12 mouse cellular contexts compared by ENCODE assay signal in the genomic region with DNA sequence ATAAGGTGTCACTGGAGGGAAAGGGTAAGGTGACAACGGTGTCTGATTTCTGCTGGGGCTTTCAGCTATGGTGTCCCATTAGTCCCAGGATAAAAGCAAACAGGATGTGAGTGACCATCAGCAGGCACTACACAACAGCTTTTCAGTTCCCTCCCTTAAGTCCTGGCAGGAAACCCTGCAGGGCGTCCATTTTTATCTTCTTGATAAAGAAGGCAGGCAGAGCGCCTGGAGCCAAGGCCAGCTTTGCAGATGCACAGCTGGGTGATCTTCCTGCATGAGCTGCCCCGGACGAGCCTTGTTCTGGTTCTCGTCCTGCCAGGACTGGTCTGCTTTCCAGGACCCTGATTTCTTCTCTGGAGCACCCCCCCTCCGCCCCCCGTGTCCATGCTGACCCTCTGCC. TPM values are rescaled to one million over a fixed set of nuclear protein-coding genes. Genes with fewer than 3 reads are reported as not detected.
DNase-seq lines count a peak whose midpoint lies in the region; ATAC-seq and TF ChIP-seq lines count a peak whose summit lies in the region.
"Had no signal": no experiment of that assay in that cellular context is flagged by ENCODE, and none has a peak within 500 bp of the region (broad histone marks: within the 10 kb centered on the region; RNA-seq: fewer than 3 reads in every experiment).

No protein-coding gene starts in this region.

- TF ChIP-seq EP300 in heart, adult 2 months (IDR thresholded peaks at IDR 0.05; ENCODE audit: insufficient read depth, low read depth, low read length): no peak

- TF ChIP-seq CTCF in heart, adult 2 months (IDR thresholded peaks at IDR 0.05): no peak

- intact Hi-C loops in heart, adult 2 months (cut with DNase I): no loop called here

- no peaks in the 10 kb centered on the region for H3K9me3 ChIP-seq in midbrain, embryonic 11.5 days (ENCODE audit: control insufficient read depth, low read length)
- no peaks in the 10 kb centered on the region for H3K9me3 ChIP-seq in midbrain, embryonic 14.5 days (ENCODE audit: control insufficient read depth, low read length)

- ATAC-seq in midbrain, embryonic 11.5 days (ENCODE audit: low FRiP score): no peak
- ATAC-seq in midbrain, embryonic 14.5 days (ENCODE audit: low FRiP score, low TSS enrichment): no peak
- ATAC-seq: activated CD4-positive, CD25-positive, alpha-beta regulatory T cell, adult 4 months had no signal

- 23% methylated on average over 8 of the region's 8 CpGs for whole genome bisulfite sequencing in heart, adult 2 months
- 31% methylated on average over 8 of the region's 8 CpGs for WGBS in midbrain, embryonic 11.5 days
- WGBS in midbrain, embryonic 14.5 days: 21% methylated on average over 8 of the region's 8 CpGs

- no peaks in the 10 kb centered on the region for H3K36me3 ChIP-seq in heart, adult 2 months (ENCODE audit: control insufficient read depth, insufficient read depth, low read length)
- H3K36me3 ChIP-seq in midbrain, embryonic 11.5 days (ENCODE audit: control insufficient read depth, insufficient read depth, low read length): no peaks in the 10 kb centered on the region
- no peaks in the 10 kb centered on the region for H3K36me3 ChIP-seq in midbrain, embryonic 14.5 days (ENCODE audit: control insufficient read depth, insufficient read depth, low read length)

- H3K27me3 ChIP-seq in heart, adult 2 months (ENCODE audit: control insufficient read depth, insufficient read depth, low read length): no peaks in the 10 kb centered on the region
- H3K27me3 ChIP-seq in midbrain, embryonic 11.5 days (ENCODE audit: control insufficient read depth, insufficient read depth, low read length): no peaks in the 10 kb centered on the region
- H3K27me3 ChIP-seq in midbrain, embryonic 14.5 days (ENCODE audit: control insufficient read depth, insufficient read depth, low read length): no peaks in the 10 kb centered on the region

- H3K9ac ChIP-seq in heart, adult 2 months (ENCODE audit: low read depth, low read length): no peak overlapping the region
- peak overlapping the region; percentile 22; the same call in 1 of the 2 replicates for H3K9ac ChIP-seq in midbrain, embryonic 11.5 days (ENCODE audit: low read length)
- H3K9ac ChIP-seq in midbrain, embryonic 14.5 days (replicated peaks; ENCODE audit: low read length): no peak overlapping the region

- peak; percentile 27 to 41 for DNase-seq in heart, adult 2 months
- no peak for DNase-seq in heart, adult 11 months
- no peak for DNase-seq in midbrain, embryonic 11.5 days (ENCODE audit: low spot score, missing footprints)
- DNase-seq in midbrain, embryonic 14.5 days: no peak
- DNase-seq in heart, postnatal 4 days: peak; percentile 28
- peak; percentile 57 for DNase-seq in testis, postnatal 10 days (ENCODE audit: low spot score)
- no peak for DNase-seq in thymus, postnatal 0 days (ENCODE audit: low spot score)
- no peak for DNase-seq in cerebellum, postnatal 10 days
- DNase-seq: gastrocnemius, adult 2 months; left cerebral cortex, postnatal 4 days; thymus, postnatal 36 days had no signal

- H3K4me1 ChIP-seq in heart, adult 2 months (ENCODE audit: control insufficient read depth, insufficient read depth, low read length): no peaks in the 10 kb centered on the region
- H3K4me1 ChIP-seq in midbrain, embryonic 11.5 days (ENCODE audit: control insufficient read depth, insufficient read depth, low read length): peaks cover 6% of the 10 kb centered on the region; the same call in 1 of the 2 replicates
- peaks cover 7% of the 10 kb centered on the region; the same call in 1 of the 2 replicates for H3K4me1 ChIP-seq in midbrain, embryonic 14.5 days (ENCODE audit: control insufficient read depth, insufficient read depth, low read length)

- H3K4me2 ChIP-seq in midbrain, embryonic 11.5 days: peak overlapping the region; percentile 23; the same call in 1 of the 2 replicates
- no peak overlapping the region for H3K4me2 ChIP-seq in midbrain, embryonic 14.5 days (ENCODE audit: low read length)

- no peaks in the 10 kb centered on the region for H3K79me2 ChIP-seq in heart, adult 2 months (replicated peaks; ENCODE audit: control insufficient read depth, insufficient read depth, low read length)

- no peak overlapping the region for H3K27ac ChIP-seq in heart, adult 2 months
- no peak overlapping the region for H3K27ac ChIP-seq in midbrain, embryonic 11.5 days (ENCODE audit: low read depth, low read length)
- no peak overlapping the region for H3K27ac ChIP-seq in midbrain, embryonic 14.5 days (replicated peaks; ENCODE audit: low read depth, low read length)
- H3K27ac ChIP-seq: gastrocnemius, adult 2 months had no signal

- H3K4me3 ChIP-seq in heart, adult 2 months: no peak overlapping the region
- no peak overlapping the region for H3K4me3 ChIP-seq in midbrain, embryonic 11.5 days (ENCODE audit: low read depth, low read length)
- H3K4me3 ChIP-seq in midbrain, embryonic 14.5 days (replicated peaks; ENCODE audit: low read depth, low read length): no peak overlapping the region
- H3K4me3 ChIP-seq: gastrocnemius, adult 2 months had no signal

- no peak for TF ChIP-seq POLR2A in heart, adult 2 months (IDR thresholded peaks at IDR 0.05; ENCODE audit: insufficient read depth, low read depth, low read length)

RNA-seq across cellular contexts. Expression of gene Anxa2, which starts 35.1 kb away (rescaled TPM):
- total RNA-seq in heart, adult 2 months (2021): 10 to 100 TPM; 59.7 to 72.5 TPM
- polyA plus RNA-seq in heart, adult 2 months (2012; rRNA removed): 97.4 and 123 TPM in 2 replicates
- polyA plus RNA-seq in midbrain, embryonic 11.5 days (2014; fragmentation: Nextera tagmentation; extraction: Ambion mirVana): 176 and 180 TPM in 2 replicates
- polyA plus RNA-seq in midbrain, embryonic 14.5 days (2014; fragmentation: Nextera tagmentation; extraction: Ambion mirVana): 48.8 and 105 TPM in 2 replicates
- total RNA-seq in heart, postnatal 4 days (2021): 100 to 1,000 TPM; 251 to 268 TPM
- 713 and 718 TPM in 2 replicates for polyA plus RNA-seq in thymus, postnatal 0 days (2015; fragmentation: Nextera tagmentation; extraction: Ambion mirVana)

Comparison
In these comparisons a context has a peak if more than half of its experiments do, and no peak if none do; other contexts are left out.
1. DNase-seq: peak in heart, adult 2 months (2 of 2), heart, postnatal 4 days (single experiment) and testis, postnatal 10 days (single experiment); none in heart, adult 11 months (single experiment), midbrain, embryonic 11.5 days (single experiment), midbrain, embryonic 14.5 days (single experiment), thymus, postnatal 0 days (single experiment) and cerebellum, postnatal 10 days (0 of 2).